Mouse (Mus musculus): ENCODE results near the gene Fzr1.

DNA sequence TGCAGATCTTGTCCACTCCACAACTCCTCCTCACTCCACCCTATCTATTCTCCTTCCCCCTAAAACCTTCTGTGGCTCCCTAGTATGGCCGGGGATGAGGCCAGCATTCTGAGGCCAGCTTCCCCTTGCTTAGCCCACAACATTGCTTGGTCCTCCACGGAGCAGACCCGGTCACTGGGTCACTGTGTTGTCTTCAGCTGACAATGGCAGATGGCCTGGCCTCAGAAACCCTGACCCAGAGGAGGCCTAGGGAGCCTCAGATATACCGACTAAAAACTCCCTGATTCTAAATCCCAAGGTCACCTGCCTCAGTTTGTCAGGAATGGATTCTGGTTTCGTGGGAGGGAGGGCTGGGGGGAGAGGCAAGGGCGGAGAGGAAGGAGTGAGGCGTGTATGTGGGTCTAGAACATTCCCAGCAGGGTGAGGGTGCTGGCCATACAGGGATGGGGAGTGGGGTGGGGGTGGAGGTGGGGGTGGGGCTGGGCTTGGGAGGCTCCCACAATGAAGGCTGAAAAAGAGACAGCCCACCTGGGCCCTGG, 24.0 kb upstream of the Fzr1 start:
- TF ChIP-seq EP300 (optimal IDR thresholded peaks at IDR 0.05), result no peak
- TF ChIP-seq CTCF (IDR thresholded peaks at IDR 0.05; ENCODE audit: low read depth), result no peak

All from stomach, postnatal 0 days (tissue).